Mouse (Mus musculus): ENCODE data around the gene Fam131b.

Gene Fam131b

GRCm38 (mm10) chr6:42326509-42326908, 2.1 kb upstream of the Fam131b start:
- no peak for DNase-seq (ENCODE audit: low read depth)

- peak; percentile 39 for DNase-seq (ENCODE audit: low read depth)
These were observed 796 bp upstream of the Fam131b start for GRCm38 (mm10) chr6:42325268-42325609.

DNA sequence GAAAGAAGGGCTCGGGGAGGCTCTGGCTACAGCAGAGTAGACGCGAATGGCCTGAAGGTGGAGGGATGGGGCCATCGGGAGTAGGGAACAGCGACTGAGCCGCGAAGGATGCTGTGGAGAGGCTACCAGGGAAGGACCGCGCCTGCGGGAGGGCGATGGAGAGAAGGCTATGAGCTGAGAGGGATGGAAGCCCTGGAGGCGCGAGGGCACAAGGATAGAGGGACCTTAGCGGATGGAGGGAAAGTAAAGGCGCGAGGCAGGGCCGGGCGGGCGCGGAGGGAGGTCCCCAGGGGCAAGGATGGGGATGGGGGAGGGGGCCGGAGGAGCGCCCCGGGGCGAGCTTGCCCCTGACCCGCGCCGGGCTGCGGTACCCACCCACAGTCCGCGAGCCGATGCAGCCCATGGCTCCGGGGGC, 369 bp downstream of the Fam131b start:
- no peak for DNase-seq (ENCODE audit: low read depth)

DNA sequence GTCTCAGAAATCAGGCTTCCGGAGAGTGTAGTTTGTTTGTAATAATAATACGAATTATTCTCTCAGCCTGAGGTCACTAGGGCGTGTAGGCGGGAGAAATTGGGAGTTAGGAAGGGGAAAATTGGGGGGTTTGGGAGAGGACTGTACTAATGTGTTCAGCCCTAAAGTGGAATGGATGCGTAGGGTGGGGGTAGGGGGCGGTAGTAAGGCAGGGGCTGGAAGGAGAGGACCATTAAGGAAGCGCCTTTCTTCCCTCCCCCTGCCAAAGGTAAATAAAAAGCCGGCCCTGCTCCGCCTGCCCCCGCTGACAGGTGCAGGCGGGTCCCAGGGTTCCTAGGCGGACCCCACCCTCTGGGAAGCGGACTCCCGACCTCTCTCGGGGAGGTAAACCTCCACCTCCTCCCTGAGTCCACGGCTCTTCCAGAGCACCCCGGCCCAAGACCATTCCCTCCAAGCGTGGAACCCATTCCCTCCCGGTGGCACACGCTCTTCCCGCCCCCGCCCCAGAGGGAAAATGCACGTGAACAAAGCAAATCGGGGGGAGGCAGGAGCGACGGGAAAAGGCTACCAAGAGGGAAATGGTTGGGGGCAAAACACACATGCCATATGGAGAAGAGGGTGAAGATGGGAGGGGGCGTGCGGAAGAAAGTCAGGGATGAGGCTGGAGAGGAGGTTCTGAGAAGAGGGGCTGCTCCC, 924 bp downstream of the Fam131b start:
- no peak for DNase-seq (ENCODE audit: low read depth)

- DNase-seq (ENCODE audit: low read depth): no peak
These were observed 6.2 kb downstream of the Fam131b start for GRCm38 (mm10) chr6:42318293-42318692.

DNA sequence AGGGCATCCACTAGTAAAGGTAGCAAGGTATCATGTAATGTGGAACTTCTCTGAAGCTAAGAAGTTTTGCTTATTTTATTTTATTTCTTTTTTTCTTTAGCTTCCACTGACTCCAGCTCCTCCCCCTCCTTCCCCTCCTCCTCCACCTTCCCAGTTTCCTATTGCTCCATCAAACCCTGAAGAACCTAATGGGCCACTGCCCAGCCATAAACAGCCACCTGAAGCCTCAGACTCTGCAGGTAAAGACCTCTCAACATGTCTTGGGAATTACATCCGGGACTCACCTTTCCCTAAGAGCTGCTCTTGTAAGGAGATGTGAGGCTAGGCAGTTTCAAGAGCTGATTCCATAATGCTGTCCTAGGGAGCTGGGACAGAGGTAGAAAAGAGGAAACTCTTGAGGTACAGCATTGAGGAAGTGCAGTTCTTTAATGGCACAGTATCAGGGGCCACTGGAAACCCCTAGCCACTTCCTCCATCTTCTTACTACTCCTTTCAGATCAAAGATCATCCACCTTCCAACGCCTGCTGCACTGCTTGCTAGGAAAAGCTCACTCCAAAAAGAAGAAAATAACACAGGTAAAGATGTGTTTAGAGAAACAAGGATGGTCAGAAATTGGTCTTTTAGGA, 13.9 kb downstream of the Fam131b start:
- no peak for DNase-seq (ENCODE audit: low read depth)

DNA sequence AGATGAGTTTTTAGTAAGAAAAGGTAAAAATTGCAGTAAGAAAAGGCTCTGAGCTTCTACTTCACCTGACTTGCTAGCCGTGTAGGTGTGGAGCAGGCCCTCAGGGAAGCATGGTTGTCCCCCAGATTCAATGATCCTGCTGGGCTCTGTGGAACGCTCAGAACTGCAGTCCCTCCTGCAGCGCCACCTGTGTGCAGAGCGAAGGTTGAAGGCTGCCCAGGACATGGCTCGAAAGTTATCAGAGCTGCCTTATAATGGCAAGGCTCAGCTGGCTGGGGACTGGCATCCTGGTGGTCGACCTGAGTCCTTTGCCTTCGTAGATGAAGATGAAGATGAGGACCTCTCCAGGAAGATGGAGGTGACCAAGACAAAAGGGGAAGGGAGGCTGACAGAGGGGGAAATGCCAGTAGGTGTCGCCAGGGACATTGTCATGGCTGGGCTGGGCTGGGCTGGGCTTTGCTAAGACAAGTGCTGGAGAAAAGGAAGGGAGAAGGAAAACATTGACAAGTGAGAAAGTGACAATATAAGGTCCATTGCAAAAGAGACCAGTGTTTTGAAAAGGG, 14.5 kb downstream of the Fam131b start:
- no peak for DNase-seq (ENCODE audit: low read depth)

DNA sequence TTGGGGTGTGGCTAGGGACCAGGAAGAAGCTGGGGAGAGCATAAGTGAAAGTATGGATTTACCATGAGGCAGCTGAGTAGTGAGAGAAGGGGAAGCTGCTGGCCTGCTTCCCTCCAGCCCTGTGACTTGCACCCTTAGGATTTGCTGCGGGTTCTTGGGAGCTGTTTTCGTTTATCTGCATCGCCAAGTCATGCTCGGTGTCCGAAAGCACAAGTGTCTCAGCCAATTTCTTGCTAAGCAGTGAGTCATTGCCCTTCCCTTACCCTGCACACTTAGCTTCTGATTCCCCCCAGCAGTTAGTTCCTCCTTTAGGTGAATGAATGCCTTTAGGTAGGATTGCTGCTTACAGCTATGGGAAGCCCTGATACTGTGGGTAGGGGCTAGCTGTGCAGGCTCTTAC, 25.1 kb downstream of the Fam131b start:
- no peak for DNase-seq (ENCODE audit: low read depth)

- DNase-seq (ENCODE audit: low read depth): no peak
These were observed 28.8 kb downstream of the Fam131b start for GRCm38 (mm10) chr6:42295549-42296094.

- no peak for DNase-seq (ENCODE audit: low read depth)
These were observed 31.1 kb downstream of the Fam131b start for GRCm38 (mm10) chr6:42293327-42293726.

DNA sequence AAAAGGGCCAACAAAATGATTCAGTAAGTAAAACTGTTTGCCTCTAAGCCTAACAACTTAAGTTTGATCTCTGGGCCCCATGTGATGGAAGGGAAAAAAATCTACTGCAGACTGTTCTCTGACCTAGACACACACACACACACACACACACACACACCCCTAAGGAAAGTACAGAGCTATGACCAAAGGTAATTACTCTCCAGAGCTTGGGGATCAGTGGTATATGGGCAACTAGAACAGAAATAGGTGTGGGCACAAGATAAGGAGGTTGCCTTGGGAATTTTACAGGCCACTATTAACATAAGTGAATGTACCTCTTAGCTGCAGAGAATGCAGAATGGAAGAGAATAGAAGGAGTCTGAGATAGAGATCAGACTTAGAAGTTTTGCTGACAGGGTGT, 36.9 kb downstream of the Fam131b start:
- no peak for DNase-seq (ENCODE audit: low read depth)

GRCm38 (mm10) chr6:42286448-42286847, 38.0 kb downstream of the Fam131b start, which contains the start of gene Clcn1:
Gene Clcn1 (plus strand): TSS chr6:42286685.
- no peak for DNase-seq (ENCODE audit: low read depth)

GRCm38 (mm10) chr6:42282865-42283528, 41.4 kb downstream of the Fam131b start:
- DNase-seq (ENCODE audit: low read depth): no peak

GRCm38 (mm10) chr6:42276151-42276550, 48.3 kb downstream of the Fam131b start:
- DNase-seq (ENCODE audit: low read depth): no peak

DNA sequence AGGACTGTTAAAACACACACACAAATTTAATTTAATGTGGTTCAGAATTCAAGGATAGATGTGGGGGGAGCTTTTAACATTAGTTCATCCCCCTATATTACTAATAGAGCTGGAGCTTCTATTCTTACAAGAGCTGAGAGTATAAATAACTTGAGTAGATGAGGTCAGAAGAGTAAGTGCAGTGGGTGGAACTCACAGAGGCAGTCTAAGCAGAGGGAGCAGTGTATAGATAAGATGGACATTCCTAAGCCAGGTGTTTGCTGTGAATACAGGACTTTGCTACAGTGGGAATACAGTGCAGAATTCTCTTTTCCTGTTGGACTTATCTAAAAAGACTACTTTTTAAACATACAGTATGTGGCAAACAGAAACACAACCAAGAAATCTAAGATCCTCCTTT, 53.6 kb downstream of the Fam131b start:
- no peak for DNase-seq (ENCODE audit: low read depth)

- no peak for DNase-seq (ENCODE audit: low read depth)
These were observed 58.8 kb downstream of the Fam131b start for GRCm38 (mm10) chr6:42265391-42266330.
